Mouse (Mus musculus) cerebellum, adult (tissue): ENCODE results near the gene Gm20517.

Source experiments
- ATAC-seq: cut with Nextera tagmentation; 2 replicates; pipeline ENCODE4 v1.9.2; 2017; ENCODE audit warnings: mild to moderate bottlenecking, moderate library complexity, mixed read lengths; ENCODE audit not compliant: insufficient number of reproducible peaks, low FRiP score, low TSS enrichment

Gene Gm20517

DNA sequence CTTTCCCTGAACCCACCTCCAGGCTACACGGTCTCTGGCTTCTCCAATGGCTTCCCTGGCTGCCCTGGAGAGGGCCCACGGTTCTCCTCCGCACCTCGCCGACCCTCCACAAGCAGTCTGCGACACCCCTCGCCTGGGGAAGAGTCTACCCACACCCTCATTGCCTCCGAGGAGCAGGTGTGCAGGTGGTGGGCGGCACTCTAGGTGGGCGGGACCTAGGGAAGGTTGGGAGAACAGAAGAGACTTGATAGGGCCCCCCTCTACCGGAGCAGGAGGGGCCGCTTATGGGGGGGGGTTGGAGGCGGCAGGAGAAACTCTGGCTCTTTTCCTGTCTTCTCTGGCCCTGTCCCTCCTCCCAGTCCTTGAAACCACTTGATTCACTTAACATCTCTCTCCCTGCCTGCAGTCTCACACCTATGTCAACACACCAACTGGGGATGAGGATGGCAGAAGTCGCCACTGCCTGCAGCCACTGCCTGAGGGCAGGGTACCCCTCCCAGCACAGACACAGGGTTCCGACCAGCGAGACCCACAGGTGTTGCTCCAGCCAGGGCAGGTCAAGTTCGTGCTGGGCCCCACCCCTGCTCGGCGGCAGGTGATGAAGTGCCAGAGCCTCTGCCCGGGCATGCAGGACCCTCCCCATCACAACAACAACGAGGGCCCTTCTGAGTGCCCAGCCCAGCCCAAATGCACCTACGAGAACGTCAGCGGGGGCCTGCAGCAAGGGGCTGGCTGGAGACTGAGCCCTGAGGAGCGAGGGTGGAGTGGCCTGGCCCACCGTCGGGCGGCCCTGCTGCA, 91.4 kb downstream of the Gm20517 start:
- ATAC-seq: no peak

GRCm38 (mm10) chr17:47703556-47703955, 92.2 kb downstream of the Gm20517 start:
- no peak for ATAC-seq

DNA sequence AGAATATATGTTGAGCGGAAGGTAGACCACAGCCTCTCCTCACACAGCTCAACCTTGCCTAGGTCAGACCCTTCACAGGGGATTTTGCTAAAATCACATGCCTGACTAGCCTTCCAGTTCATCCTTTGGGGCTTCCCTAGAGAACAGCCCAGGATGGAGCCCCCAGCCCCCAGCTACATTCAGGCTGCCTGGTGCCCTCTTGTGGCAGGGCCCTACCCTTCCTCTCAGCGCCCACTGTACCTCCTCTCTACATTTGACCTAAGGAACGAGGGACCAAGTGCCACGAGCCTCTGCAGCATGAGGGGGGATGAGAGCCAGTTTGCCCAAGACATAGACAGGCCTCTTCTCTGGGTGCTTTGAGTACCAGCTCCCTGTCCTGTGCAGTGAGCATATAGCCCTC, 93.3 kb downstream of the Gm20517 start:
- ATAC-seq: no peak

DNA sequence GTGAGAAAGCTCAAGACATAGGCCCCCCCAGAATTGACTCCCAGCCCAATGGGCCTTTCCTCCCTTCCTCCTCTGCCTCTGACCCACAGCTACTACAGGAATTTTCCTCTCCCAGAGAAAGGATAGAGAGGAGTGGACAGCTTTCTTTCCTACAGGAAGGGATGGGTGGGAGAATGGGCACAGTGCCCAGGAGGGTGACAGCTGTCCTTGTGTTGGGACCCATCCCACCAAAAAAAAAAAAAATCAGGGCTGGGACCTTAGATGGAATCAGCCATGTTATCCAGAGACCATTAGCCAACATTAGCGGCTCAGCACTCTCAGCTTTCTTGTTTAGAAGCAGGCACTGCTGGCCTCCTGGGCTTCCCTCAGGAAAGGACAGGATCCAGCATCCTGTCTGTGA, 94.8 kb downstream of the Gm20517 start:
- ATAC-seq: no peak

DNA sequence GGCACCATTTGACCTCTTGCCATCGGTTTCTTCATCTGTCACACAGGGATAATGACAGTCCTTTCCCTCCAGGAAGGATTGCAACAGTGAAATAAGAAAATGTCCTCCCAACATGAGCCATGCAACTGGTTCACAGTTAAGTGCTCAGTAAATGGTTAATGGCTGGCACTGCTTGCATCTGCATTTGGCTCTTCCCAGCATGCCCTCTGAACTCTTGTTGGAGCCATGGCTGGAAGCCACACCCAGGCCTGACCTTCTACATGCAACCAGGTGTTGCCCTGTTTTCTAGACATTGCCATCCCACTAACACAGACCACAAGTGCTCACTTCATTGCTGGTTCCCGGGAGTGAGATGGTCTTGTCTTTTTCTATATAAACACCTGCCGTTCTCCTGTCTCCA, 96.6 kb downstream of the Gm20517 start:
- no peak for ATAC-seq

GRCm38 (mm10) chr17:47708972-47709371, 97.6 kb downstream of the Gm20517 start:
- no peak for ATAC-seq

- ATAC-seq: no peak
Observed at GRCm38 (mm10) chr17:47710036-47710435, 98.6 kb downstream of the Gm20517 start.

- no peak for ATAC-seq
Observed at GRCm38 (mm10) chr17:47711883-47712282, 100.5 kb downstream of the Gm20517 start.

GRCm38 (mm10) chr17:47712889-47713571, 101.6 kb downstream of the Gm20517 start:
- ATAC-seq: no peak

- ATAC-seq: no peak
Observed at GRCm38 (mm10) chr17:47715037-47715436, 103.6 kb downstream of the Gm20517 start.

- ATAC-seq: no peak
Observed at GRCm38 (mm10) chr17:47721183-47721582, 109.8 kb downstream of the Gm20517 start.

DNA sequence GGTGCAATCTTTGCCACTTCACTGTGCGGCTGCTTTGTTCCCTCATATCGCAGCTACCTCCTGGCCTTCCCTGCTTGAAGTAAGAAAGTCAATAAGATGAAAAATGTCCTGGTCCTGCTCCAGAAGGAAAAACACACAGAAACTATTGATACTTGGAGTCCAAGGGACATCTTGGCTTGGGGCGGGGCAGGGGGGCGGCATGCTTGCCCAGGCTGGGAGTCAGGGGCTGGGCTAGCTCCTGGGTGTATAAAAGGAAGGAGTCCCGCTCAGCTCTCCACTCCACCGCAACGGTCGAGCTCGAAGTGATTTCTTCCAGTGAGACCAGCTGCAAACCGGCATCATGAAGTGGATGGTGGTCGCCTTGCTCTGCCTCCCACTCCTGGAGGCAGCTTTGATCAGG, 115.2 kb downstream of the Gm20517 start, which contains the start of gene Pgc:
TSS of gene Pgc (plus strand) at position 277 of the 400 bp plus-strand sequence.
- no peak for ATAC-seq

GRCm38 (mm10) chr17:47730633-47731575, 119.5 kb downstream of the Gm20517 start:
- ATAC-seq: no peak
